Mouse (Mus musculus) induced T-regulatory cell, adult 2 months (primary cell): Measurements from ENCODE around the gene Man2c1.

Experiments
- DNase-seq: peaks from one replicate; pipeline ENCODE4 v3.0.0-alpha.2; 2012; ENCODE audit warnings: low read depth

The Man2c1 gene

DNA sequence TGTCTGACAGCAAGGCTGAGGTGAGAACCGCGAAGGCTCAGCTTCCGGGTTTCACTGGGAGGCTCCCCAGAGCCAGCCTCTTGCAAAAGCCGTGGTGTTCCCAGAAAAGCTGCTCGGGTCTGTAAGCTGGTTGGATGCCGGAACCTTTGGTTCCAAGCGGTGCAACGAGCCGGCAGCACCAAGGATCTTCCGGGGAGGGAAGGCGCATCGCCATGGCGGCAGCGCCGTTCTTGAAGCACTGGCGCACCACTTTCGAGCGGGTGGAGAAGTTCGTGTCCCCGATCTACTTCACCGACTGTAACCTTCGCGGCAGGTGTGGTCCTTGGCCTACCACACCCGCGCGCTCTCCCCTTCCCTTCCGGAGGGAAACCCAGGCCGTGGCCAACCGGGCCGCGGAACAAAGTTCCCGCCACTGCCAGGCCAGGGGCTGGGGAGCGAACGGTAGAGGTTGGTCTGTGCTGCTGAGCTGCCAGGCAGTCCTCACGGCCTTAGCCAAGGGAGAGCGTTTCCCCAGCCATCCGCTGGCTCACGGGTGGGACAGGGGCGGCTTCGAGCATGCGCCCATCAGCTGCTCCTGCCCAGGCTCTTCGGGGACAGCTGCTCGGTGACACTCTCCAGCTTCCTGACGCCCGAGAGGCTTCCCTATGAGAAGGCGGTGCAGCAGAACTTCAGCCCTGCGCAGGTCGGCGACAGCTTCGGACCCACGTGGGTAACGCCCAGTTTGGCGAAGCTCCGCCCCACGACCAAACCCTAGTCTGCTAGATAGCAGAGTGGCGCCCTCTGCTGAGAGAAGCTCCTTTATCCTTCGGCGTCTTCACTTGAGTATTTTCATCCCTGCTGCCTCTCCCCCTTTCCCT lies at the start of gene Man2c1:
Man2c1 (plus strand) TSS at position 114 of the 857 bp plus-strand sequence.
- peak; percentile 97 for DNase-seq

DNA sequence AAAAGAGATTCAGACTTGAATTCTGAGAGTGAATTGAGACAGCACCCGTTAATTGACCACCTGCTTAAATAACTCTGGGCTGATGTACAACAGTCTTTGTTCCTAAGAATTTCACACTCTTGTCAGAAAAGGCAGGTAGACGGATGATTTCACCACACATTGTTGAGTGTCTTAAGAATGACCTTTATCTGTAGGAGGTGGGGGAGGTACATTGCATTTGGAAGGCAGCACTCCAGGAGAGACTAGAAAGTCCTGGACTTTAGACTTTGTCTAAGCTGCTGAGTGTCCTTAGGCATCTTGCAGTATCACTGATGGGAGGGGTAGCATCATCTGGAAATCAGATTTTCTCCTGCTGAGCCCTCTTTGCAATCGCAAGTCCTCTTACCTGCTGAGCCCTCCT lies 48.3 kb upstream of the Man2c1 start:
- no peak for DNase-seq

DNA sequence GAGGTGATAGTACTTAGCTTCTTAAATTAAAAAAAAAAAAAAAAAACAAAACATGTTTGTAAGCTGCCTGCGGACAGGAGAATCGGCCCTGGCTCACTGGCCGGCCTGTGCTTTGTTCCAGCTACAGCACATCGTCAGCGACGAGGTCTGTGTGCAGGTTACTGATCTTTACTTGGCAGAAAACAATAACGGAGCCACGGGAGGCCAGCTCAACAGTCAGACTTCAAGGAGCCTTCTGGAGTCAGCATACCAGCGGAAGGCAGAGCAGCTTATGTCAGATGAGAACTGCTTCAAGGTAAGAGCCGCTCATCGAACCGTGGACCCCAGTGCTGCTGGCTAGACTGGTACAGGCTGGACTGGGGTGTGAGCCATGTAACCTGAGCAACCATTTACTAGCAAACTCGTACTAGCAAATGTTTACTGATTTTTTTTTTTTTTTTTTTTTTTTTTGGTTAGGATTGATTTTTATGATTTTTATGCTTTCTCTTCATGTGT lies 13.2 kb upstream of the Man2c1 start:
- no peak for DNase-seq

DNA sequence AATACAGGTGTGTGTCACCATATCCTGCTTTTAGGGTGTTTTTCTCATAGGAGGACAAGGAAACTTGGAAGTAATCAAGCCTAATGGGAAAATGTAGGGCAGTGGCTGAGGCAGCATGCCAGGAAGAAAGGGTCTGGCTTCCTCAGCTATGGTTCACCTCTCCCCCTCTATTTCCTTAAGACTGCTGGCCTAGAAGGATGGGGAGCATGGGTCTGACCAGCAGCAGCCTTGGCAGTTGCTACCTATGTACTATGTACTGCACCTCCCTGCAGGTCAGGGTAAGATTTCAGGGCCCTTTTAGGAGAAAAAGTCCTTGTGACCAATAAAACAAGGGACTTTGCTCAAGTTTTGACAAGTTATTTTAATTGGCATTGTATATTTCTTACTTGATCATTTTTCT lies 849 bp upstream of the Man2c1 start:
- no peak for DNase-seq

DNA sequence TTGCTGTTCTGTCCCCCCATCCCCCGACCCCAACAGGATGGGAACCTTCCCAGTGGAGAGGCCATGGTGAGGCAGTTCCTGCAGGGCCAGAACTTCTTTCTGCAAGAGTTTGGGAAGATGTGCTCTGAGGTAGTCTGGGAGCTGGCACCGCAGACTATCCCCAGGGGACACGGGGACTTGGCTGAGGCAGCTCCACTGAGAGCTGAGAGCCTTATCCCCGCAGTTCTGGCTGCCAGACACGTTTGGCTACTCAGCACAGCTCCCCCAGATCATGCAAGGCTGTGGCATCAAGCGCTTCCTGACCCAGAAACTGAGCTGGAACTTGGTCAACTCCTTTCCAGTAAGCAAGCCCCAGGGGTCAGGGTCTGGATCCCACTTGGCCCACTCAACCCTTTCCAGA lies 6.8 kb downstream of the Man2c1 start:
- DNase-seq = no peak

DNA sequence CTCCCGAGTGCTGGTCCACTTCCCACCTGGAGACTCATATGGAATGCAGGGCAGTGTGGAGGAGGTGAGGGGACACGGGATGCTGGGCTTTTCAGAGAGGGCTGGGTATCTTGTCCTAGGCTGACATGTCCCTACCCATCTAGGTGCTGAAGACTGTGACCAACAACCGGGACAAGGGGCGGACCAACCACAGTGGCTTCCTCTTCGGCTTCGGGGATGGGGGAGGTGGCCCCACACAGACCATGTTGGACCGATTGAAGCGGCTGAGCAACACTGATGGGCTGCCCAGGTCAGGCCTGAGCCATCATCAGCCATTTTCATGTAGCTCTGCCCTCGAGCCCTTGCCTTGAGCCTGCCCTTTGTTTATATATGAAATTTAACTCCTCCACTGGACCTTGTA lies 7.3 kb downstream of the Man2c1 start:
- DNase-seq = no peak

DNA sequence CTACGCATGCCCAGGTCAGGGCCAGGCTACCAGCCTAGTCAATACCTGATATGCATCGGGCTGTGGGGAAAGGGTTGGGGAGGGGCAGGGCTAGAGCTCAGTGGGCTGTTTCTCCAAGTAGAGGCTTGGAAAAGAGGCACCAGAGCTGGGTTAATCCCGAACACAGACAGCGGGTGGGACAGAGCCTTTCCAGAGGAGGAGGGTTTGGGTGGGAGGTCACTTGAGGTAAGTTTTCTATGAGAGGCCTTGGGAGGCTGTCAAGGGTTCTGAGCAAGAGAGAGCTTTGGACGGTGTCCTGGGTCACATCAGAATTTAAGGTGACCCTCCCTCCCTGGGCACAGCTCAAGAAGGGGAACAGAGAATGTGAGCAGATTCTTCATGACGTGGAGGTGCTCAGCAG lies 8.0 kb downstream of the Man2c1 start:
- DNase-seq = no peak

DNA sequence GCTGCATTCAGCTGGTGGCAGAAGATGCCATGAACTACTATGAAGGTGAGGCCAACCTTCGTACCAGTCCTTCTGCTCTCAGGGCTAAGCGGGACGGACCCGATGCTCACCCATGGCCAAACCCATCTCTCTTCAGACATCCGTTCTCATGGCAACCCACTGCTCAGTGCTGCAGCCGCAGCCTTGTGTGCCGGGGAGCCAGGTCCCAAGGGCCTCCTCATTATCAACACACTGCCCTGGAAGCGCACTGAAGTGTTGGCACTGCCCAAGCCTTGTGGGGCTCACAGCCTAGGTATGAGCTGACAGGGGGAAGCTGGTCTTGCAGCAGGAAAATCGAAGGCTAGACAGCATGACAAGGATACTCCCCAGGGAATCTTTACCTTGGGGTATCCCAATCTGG lies 8.6 kb downstream of the Man2c1 start:
- no peak for DNase-seq

DNA sequence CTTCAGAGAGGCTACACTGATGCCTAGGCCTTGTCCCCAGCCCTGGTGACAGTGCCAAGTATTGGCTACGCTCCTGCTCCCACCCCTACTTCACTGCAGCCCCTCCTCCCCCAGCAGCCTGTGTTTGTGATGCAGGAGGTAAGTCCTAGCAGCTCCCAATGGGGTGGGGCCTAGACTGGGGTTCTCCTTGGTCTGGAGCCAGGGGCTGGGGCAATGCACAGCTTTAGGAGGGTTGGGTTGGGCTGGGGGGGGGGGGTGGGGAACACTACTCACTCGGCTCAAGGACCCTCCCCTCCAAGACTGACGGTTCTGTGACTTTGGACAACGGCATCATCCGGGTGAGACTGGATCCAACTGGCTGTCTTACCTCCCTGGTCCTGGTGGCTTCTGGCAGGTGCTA lies 9.1 kb downstream of the Man2c1 start:
- DNase-seq = no peak

DNA sequence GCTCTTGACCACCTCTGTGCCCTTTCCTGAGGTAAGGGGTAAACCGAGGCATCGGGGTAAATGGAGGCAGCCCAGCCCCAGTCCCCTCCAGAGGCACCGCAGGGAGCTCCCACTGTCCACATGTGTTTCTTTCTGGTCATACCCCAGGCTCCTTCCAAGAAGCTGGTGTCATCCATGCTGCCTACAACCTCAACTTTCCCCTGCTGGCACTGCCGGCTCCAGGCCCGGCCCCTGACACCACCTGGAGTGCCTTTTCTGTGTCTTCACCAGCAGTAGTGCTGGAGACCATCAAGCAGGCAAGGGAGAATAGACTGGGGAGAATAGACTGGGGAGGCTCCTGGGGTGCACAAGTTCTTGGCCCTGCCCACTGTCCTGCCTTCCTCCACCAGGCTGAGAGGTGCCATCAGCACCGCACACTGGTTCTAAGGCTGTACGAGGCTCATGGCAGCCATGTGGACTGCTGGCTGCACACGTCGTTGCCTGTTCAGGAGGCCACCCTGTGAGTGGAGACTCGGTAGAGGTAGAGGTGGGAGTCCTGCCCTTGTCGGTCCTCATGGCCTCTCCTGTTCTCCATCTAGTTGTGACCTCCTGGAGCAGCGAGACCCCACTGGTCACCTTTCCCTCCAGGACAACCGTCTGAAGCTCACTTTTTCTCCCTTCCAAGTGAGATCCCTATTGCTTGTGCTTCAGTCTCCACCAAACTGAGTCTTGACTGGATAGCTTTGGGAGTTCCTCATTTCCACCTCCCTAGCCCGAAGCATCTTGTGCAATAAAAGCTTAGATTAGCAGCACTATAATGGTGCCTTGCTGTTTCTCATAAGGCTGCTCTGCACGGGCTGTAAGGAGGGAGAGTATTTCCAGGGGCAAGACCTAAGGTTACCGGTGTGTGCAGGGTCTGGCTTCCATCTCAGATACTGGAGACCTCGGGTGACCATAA lies 11.2 kb downstream of the Man2c1 start:
- no peak for DNase-seq

DNA sequence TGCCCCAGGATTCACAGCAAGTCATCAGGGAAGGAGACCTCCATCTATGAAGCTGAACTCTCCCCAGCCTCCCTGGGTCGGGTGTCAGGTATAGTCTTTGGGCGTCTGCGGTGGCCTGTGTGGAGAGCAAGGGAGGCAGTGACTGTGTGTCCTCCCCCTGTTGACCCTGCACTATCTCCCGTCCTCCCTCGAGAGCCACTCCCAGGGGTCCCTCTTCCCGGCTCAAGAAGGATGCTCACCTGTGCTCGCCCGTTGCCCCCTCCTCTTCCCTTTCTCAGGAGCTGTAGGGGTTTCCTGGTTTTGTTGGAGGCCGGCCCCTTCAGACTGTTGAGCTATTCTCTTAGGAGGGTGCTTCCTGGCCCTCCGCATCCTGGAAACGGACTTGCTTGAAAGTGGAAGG lies 12.7 kb downstream of the Man2c1 start:
- DNase-seq = no peak

DNA sequence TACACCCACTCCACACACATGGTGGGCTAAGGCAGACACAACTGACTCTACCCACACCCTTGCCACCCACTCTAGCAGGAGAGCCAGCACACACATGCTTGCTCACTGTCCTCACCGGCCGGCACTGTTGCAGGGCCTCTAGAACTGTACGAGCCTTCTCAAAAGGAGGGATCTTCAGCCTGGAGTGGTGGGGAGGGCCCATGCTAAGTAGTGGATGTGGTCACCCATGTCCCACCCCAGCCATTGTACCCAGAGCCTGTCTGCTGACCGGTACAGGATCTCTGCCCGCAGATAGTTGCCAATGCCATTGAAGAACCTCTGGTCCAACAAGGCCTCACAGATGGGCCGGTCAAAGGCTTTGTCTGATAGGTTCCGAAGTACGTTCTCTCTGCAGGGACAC lies 14.3 kb downstream of the Man2c1 start:
- no peak for DNase-seq

DNA sequence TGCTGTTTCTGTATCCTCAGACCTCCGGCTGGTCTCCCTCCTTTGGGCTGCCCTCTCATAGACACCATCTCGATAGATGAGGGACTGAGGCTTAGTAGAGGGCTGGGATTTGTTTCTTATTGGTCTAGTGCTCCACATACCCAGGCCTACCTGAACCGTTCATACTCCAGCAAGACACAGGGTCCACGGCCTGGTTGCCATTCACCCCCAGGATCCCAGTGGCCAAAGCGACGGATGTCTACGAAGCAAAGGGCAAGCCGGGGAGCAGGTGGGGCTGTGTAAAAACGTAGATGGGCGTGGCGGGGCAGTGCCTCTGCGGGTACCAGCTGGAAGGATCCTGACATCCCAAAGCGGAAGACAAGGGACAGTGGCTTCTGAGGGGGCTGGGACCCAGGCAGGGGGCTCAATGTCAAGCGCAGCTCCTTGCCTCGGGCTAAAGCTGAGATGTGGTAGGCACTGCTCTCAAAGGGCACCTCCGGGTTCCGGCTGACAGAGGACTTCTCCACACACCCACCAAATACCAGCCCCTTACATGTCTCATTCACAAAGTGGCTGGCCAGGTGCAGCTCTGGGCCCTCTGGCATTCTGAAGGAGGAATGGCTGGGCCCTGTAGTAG lies 16.1 kb downstream of the Man2c1 start:
- DNase-seq = no peak

DNA sequence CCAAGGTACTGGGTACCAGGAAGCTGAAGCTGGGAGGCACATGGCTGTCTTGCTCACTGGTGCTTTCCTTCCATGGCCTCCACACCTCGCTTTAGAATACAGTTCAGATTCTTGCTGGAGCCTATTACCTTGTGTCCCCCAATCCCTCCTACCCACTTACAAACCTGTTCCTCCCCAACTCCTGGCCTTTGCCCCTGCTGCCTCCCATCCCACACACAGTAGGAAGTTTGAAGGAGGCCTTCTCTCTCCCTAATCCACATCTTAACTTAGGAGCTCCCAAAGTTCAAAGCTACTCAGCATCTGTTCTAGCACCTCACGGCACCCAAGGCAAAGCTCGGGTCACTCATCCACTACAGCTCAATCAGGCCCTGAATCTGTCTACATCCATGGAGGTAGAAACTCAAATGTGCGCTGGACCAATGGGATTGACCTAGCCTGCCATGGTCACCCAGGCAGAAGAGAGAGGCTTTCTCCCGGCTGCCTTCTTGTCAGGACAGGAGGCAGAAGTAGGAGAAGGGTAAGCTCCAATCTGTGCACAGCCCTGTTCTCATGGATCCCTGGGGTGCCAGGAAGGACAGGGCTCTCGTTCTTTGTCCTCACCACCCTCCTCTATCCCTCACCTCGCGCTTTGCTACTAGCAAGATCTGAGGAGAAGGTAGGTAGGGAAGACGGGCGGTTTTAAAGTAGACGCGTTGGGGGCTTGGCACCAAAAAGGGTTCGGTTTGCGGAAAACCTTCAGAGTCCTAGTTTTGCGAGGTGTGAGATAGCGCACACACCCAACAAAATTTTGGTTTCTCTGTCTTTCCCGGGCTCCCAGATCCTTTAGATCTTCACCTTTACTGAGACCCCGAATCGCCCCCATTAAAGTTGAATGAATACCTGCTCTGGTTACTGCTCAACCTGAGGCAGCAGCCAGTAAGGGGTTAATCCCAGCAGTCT lies 17.0 kb downstream of the Man2c1 start:
- DNase-seq = no peak

DNA sequence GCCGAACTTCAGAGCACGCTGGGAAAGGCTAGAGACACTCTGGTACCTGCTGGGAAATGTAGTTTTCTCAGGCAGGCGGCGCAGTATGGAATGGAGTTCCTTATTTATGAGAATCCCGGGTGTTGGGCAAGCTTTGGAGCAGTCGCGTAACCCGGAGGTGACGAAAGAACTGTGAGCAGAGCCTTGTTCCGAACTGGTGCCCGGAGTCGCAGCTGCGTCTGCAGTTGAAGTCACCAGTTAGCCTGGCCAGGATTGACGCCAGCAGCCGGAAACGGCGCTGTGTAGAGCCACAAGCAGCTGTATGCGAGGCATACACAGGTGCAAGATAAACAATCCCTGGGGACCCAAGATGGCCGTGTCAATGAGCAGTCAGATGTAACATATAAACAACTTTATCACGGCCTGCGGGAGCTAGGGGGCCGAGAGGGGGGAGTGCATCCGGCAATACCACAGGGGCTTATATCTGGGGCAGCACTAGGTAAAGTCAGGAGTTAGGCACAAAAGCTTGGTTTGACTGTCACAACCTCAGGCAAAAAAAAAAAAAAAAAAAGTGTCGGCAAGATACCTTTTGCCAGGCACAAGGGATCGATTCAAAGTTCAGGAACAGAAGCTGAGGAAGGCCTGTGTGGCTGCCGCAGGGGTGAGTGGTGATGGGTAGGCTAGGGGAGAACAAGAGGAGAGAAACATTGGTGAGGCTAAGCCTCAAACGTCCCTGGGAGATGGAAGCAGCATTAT lies 17.8 kb downstream of the Man2c1 start, which contains the start of gene Neil1:
Neil1 (minus strand) TSS at position 162 of the 735 bp plus-strand sequence.
- DNase-seq = peak; percentile 92

DNA sequence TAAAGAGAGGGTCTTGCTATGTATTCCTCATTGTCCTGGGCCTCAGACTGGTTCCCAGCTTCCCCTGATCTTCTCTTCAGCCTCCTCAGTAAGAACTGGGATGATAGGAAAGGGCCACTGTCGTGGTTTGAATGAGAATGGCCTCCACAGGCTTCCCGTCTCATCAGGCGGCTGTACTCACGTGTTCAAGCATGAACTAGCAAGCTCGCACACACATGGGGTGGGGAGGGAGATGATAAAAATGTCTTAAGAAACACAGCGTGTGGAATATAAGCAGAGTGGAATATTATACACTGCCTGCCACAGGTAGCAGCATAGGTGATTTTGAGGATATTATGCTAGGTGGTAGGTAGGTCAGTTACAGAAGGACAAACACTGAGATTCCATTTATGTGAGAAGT lies 18.5 kb downstream of the Man2c1 start:
- peak; percentile 23 for DNase-seq

DNA sequence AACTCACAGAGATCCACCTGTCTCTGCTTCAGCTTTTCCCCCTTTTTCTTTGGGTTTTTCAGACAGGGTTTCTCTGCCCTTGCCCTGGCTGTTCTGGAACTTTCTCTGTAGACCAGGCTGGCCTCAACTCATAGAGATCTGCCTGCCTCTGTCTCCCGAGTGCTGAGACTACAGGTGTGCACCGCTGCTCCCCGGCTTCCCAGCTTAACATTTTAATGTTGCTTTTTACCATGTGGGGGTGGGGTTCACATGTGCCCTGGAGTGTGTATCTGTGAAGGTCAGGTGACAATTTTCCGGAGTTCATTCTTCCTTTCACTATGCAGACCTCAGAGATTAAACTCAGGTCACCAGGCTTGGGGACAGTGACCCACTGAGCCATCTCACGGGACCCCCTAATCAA lies 19.7 kb downstream of the Man2c1 start:
- no peak for DNase-seq

DNA sequence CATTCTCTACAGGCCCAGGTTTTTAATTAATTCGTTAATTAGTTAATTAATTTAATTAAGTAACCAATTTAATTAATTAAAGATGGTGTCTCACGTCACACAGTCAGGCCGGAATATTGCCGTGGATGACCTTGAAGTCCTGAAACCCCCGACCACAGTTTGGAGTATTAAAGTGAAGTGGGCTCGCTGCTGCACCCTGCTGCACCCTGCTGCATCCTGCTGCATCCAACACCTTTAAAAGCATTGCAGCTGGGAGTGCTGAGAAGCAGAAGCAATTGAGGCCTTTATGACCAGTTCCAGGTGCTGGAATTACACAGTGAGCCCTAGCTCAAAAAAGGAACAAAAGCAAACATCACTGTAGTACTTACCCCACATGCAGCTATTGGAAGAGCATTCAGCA lies 21.8 kb downstream of the Man2c1 start:
- DNase-seq = no peak

DNA sequence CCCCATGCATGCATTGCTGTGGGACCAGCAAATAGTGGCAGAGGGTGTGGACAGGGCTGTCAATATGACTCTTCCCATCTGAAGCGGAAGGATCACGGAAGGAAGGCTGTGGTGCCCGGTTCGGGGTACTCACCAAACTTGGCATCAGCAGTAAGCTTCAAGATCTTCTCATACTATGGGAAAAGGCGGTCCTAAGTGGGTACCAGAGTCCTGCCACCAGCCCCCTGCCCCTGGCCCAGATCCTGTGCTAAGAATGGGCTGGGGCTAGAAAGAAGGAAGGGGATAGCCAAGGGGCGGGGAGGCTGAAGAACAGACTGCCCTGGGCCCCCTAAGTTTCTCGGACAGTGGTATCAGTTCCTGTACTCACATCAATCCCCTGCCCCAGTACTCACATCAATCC lies 25.9 kb downstream of the Man2c1 start:
- DNase-seq = no peak

DNA sequence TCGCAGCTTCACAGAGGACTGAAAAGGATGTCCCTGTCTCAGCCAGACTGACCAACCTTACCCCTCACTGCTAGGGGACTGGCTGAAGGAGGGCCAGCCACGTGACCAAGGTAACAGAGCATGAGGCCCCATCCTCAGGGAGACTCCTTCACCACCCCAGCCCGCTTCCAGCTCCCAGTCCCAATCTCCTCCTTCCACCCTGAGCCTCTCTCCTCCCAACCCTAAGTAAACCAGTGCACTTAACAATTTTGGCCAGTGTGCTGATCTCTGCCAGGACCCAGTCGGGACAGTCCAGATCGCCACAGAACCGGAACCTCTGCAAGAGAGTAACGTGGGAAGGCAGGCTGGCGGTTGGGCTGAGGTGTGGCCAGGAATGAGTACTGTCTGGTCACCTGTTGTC lies 26.3 kb downstream of the Man2c1 start:
- DNase-seq = no peak

DNA sequence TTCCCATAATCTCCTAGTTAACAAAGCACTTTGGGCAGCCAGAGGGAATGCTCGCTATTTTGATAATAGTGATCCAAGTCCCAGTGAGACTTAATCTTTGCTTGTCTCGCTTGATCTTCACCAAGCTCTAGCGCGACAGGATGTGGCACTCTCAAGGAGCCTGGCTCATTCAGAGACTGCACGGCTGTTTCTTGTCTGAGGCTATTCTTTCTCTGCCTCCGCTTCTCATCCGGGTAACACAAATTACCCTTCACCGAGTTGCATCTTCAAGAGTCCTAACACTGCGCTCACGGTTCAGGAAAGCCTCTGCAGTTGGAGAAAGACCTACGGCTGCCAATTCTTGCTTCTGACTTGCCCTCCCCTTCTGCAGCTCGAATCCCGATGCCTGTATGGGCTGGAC lies 27.0 kb downstream of the Man2c1 start:
- DNase-seq = peak; percentile 73
